9 mouse cellular contexts compared by ENCODE assay signal in genomic region chr1:88654521-88655472, GRCm38 (mm10). TPM values are rescaled to one million over a fixed set of nuclear protein-coding genes. Genes with fewer than 3 reads are reported as not detected.
DNase-seq lines count a peak whose midpoint lies in the region; ATAC-seq and TF ChIP-seq lines count a peak whose summit lies in the region.
"Had no signal": no experiment of that assay in that cellular context is flagged by ENCODE, and none has a peak within 500 bp of the region (broad histone marks: within the 10 kb centered on the region; RNA-seq: fewer than 3 reads in every experiment).

No protein-coding gene starts in this region.

- no peaks in the 10 kb centered on the region for H3K4me1 ChIP-seq in MEL (ENCODE audit: control insufficient read depth in 1 of 2, insufficient read depth in 2 of 2, low read length in 2 of 2)
- H3K4me1 ChIP-seq in hindbrain, postnatal 0 days (ENCODE audit: insufficient read depth, low read length): no peaks in the 10 kb centered on the region

- no peak for TF ChIP-seq CTCF in MEL (IDR thresholded peaks at IDR 0.05 in 2 of 3, conservative IDR thresholded peaks at IDR 0.05 in 1 of 3; ENCODE audit: control insufficient read depth in 1 of 3, insufficient read depth in 1 of 3, low read depth in 2 of 3, low read length in 3 of 3, poor library complexity in 1 of 3, severe bottlenecking in 1 of 3)
- no peak for TF ChIP-seq CTCF in hindbrain, postnatal 0 days (IDR thresholded peaks at IDR 0.05; ENCODE audit: low read depth)

- no peaks in the 10 kb centered on the region for H3K36me3 ChIP-seq in MEL (ENCODE audit: control insufficient read depth in 1 of 2, insufficient read depth in 2 of 2, low read length in 2 of 2)
- no peaks in the 10 kb centered on the region for H3K36me3 ChIP-seq in hindbrain, postnatal 0 days (ENCODE audit: insufficient read depth, low read length)
- H3K36me3 ChIP-seq: hindbrain, embryonic 15.5 days had no signal

- peak; percentile 91 for ATAC-seq in inflammation-experienced regulatory T-cells, adult 6 months
- no peak for ATAC-seq in hindbrain, postnatal 0 days

- DNase-seq in 3T3-L1 (ENCODE audit: low read depth, low spot score) (peak; percentile 44), MEL (ENCODE audit: low read depth, low spot score) (peak; percentile 9)
- peak; percentile 41 for DNase-seq in skeletal muscle tissue, adult 2 months (ENCODE audit: low read depth, low spot score)
- no peak for DNase-seq in layer of hippocampus, postnatal 36 days
- DNase-seq in hindbrain, postnatal 0 days (ENCODE audit: low spot score): no peak
- no peak for DNase-seq in ovary, postnatal 10 days (ENCODE audit: low spot score)
- no peak for DNase-seq in gastrocnemius, postnatal 10 days

- H3K9me3 ChIP-seq in MEL (replicated peaks; ENCODE audit: insufficient read depth, low read length): no peaks in the 10 kb centered on the region
- no peaks in the 10 kb centered on the region for H3K9me3 ChIP-seq in hindbrain, postnatal 0 days (ENCODE audit: low read length)
- H3K9me3 ChIP-seq: hindbrain, embryonic 15.5 days had no signal

- H3K79me2 ChIP-seq in MEL (ENCODE audit: control insufficient read depth, insufficient read depth, low read length, poor library complexity): no peaks in the 10 kb centered on the region

- H3K27me3 ChIP-seq in MEL (ENCODE audit: control insufficient read depth in 1 of 2, insufficient read depth in 2 of 2, low read length in 2 of 2): no peaks in the 10 kb centered on the region; a peak in 1 of 4 replicates
- no peaks in the 10 kb centered on the region for H3K27me3 ChIP-seq in hindbrain, postnatal 0 days (ENCODE audit: insufficient read depth, low read length)
- H3K27me3 ChIP-seq: hindbrain, embryonic 15.5 days had no signal

- no peak overlapping the region for H3K4me3 ChIP-seq in MEL (ENCODE audit: control insufficient read depth in 1 of 2, insufficient read depth in 1 of 2, low read depth in 2 of 2, low read length in 2 of 2)
- H3K4me3 ChIP-seq in hindbrain, postnatal 0 days (ENCODE audit: low read length): no peak overlapping the region
- H3K4me3 ChIP-seq: hindbrain, embryonic 15.5 days had no signal

- WGBS in hindbrain, postnatal 0 days: 87% methylated on average over 9 of the region's 9 CpGs

- no peak overlapping the region for H3K27ac ChIP-seq in MEL (ENCODE audit: control insufficient read depth, low read depth, low read length)
- no peak overlapping the region for H3K27ac ChIP-seq in hindbrain, postnatal 0 days
- H3K27ac ChIP-seq: hindbrain, embryonic 15.5 days had no signal

- H3K4me2 ChIP-seq in hindbrain, postnatal 0 days (ENCODE audit: low read depth, low read length): no peak overlapping the region
- H3K4me2 ChIP-seq: hindbrain, embryonic 15.5 days had no signal

- TF ChIP-seq POLR2A in MEL (IDR thresholded peaks at IDR 0.05; ENCODE audit: control insufficient read depth in 1 of 2, insufficient read depth in 1 of 2, low read depth in 1 of 2, low read length in 2 of 2, poor library complexity in 1 of 2): no peak

- no peak overlapping the region for H3K9ac ChIP-seq in MEL (ENCODE audit: control insufficient read depth, low read depth, low read length, poor library complexity, severe bottlenecking)
- H3K9ac ChIP-seq in hindbrain, postnatal 0 days (replicated peaks; ENCODE audit: low read length): no peak overlapping the region
- H3K9ac ChIP-seq: hindbrain, embryonic 15.5 days had no signal

- no peak for TF ChIP-seq RAD21 in MEL (IDR thresholded peaks at IDR 0.05; ENCODE audit: low read depth, low read length)

- TF ChIP-seq EP300 in MEL (IDR thresholded peaks at IDR 0.05; ENCODE audit: low read depth in 1 of 2, low read length in 2 of 2): no peak

TF ChIP-seq in MEL, 35 proteins besides CTCF, POLR2A, EP300 and RAD21:
- TF ChIP-seq GABPA (IDR thresholded peaks at IDR 0.05; ENCODE audit: low read depth, low read length) (no peak), UBTF (IDR thresholded peaks at IDR 0.05; ENCODE audit: borderline replicate concordance, insufficient read depth, low read depth, low read length) (no peak), USF1 (IDR thresholded peaks at IDR 0.05; ENCODE audit: low read depth, low read length) (peak; percentile 30; the same call in 1 of the 2 replicates), MAX (IDR thresholded peaks at IDR 0.05; ENCODE audit: low read length) (no peak), ZNF384 (IDR thresholded peaks at IDR 0.05; ENCODE audit: low read depth, low read length) (no peak), GATA1 (IDR thresholded peaks at IDR 0.05; ENCODE audit: low read depth, low read length) (no peak), NELFE (IDR thresholded peaks at IDR 0.05; ENCODE audit: low read depth, low read length) (no peak), MAZ (IDR thresholded peaks at IDR 0.05; ENCODE audit: low read depth, low read length) (0 out of 2 replicates have a peak, but pooled peaks have one; percentile 26)

RNA-seq across cellular contexts. Expression of gene Arl4c, which starts 47.2 kb away (rescaled TPM):
- total RNA-seq in MEL (2012; rRNA removed): not detected in 2 replicates
- not detected for polyA plus RNA-seq in MEL (2012; ENCODE audit: insufficient read depth in 1 of 2, insufficient read length in 2 of 2, low read depth in 1 of 2, low replicate concordance in 2 of 2, missing spikeins in 1 of 2)
- polyA plus RNA-seq in inflammation-experienced regulatory T-cells, adult 6 months (2017; shearing (Covaris generic)): 10 to 100 TPM in 2 of 3 experiments, 1 to 10 TPM in 1; 9.6 to 20.2 (median 12.6) TPM
- total RNA-seq in layer of hippocampus, postnatal 36 days (2021): 10 to 100 TPM; 26.1 to 29.0 TPM
- total RNA-seq in hindbrain, postnatal 0 days (2014; rRNA removed): 69.3 and 83.8 TPM in 2 replicates
- 33.4 and 34.7 TPM in 2 replicates for polyA plus RNA-seq in hindbrain, postnatal 0 days (2015; fragmentation: Nextera tagmentation; extraction: Ambion mirVana)
- 1 to 10 TPM; 4.4 to 6.3 TPM for total RNA-seq in gastrocnemius, postnatal 10 days (2021)

Comparison
In these comparisons a context has a peak if more than half of its experiments do, and no peak if none do; other contexts are left out.
1. DNase-seq: peak in 3T3-L1 (single experiment), MEL (single experiment) and skeletal muscle tissue, adult 2 months (single experiment); none in layer of hippocampus, postnatal 36 days (0 of 2), hindbrain, postnatal 0 days (single experiment), ovary, postnatal 10 days (single experiment) and gastrocnemius, postnatal 10 days (single experiment).